Mouse (Mus musculus) gonadal fat pad, adult 2 months (tissue): ENCODE measurements around the gene Cyp4a12a. TPM values are rescaled to one million over a fixed set of nuclear protein-coding genes. Genes with fewer than 3 reads are reported as not detected.
"Not testable (repeated sequence)": the region's sequence is repeated elsewhere in the genome, so short reads cannot be mapped to it uniquely, and the experiment has no call there.

Source experiments
- DNase-seq: peaks from one replicate; pipeline ENCODE4 v3.0.0-alpha.2; 2012; ENCODE audit warnings: low read depth
- polyA plus RNA-seq: library from polyadenylated mRNA; depleted of rRNA; stranded (reverse); fragments of >200 nt; gene quantifications from 2 replicates; pipeline ENCODE4 v1.2.3, GENCODE M21; 2012; rRNA removed

Cyp4a12a gene
- 9.1 and 28.1 TPM in 2 replicates for polyA plus RNA-seq

- not testable (repeated sequence) for DNase-seq
Observed at GRCm38 (mm10) chr4:115298746-115299145, at the start of gene Cyp4a12a. Cyp4a12a (plus strand) TSS chr4:115299046.

DNA sequence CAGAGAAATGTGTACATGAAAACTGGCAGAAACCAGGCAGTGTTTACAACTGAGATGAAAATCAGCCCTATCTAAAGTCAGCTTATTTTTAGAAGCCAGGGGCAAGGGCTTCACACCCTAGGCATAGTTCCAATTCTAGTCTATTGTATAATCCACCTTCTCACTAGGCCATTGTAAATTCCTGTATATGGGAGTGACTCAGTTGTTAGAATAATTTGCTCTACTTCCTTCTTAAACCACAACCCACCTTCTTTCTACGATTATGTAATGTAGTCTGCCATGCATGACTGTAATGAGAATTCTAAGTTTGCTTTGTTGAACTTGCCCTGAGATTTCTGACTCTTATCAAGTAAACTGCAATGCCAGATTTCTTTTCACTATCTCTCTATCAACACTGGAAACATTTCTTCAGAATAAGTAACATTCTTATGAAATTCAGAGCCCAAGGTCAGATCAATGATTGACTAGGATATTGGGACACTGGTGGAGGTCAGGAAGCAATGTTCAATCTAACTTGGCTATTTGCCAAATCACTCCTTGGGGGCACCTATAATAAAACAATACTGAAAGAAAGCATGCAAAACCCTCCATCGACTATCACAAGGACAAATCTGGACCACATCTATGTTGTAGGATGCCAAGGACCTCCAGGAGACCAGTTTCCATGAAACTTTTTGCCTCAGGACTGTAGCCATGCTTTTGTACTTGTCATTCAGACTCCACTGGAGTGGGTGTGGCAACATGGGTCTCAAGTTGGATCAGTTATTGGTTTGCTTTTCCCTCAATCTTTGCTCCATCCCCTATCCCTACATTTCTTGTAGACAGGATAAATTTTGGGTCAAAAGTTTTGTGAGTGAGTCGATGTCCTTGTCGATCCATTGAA, 33.9 kb upstream of the Cyp4a12a start:
- not testable (repeated sequence) for DNase-seq

DNA sequence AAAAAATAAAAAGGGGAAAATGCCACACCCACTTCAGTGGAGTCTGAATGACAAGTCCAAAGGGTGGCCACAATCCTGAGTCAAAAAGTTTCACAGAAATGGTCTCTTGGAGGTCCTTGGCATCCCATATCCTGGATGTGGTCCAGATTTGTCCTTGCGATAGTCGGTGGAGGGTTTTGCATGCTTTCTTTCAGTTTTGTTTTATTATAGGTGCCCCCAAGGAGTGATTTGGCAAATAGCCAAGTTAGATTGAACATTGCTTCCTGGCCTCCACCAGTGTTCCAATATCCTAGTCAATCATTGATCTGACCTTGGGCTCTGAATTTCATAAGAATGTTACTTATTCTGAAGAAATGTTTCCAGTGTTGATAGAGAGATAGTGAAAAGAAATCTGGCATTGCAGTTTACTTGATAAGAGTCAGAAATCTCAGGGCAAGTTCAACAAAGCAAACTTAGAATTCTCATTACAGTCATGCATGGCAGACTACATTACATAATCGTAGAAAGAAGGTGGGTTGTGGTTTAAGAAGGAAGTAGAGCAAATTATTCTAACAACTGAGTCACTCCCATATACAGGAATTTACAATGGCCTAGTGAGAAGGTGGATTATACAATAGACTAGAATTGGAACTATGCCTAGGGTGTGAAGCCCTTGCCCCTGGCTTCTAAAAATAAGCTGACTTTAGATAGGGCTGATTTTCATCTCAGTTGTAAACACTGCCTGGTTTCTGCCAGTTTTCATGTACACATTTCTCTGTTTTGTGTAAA, 20.4 kb upstream of the Cyp4a12a start:
- DNase-seq, result not testable (repeated sequence)

DNA sequence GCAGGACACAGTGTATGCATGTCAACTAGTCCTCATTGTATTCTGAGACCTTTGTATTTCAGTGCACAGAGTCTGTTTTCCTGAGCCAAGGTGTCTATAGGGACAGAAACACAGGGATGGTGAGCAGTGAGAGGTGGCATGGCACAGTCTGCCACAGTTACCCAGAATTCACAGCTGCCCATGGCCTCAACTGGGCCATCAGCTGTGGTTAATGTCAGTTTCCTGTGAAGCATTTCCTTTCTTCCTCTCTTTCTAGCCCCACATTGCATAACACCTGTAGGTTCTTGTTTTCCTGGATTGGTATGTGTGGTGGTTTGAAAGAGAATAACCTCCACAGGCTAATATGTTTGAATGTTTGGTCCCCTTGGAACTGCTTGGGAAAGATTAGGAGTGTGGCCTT, 18.5 kb upstream of the Cyp4a12a start:
- no peak for DNase-seq

DNA sequence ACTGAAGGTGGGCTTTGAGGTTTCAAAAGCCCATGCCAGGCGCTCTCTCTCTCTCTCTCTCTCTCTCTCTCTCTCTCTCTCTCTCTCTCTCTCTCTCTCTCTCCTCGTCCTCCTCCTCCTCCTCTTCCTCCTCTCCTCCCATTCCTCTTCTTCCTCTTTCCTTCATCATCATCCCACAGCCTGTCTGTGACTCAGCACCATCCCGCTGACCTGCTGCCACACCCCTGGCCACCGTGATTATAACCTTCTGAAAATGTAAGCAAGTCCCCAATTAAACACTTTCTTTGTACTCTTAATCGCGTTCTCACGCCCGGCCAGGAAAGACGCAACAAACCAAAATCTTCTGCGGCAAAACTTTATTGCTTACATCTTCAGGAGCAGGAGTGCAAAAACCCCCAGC, 18.1 kb upstream of the Cyp4a12a start:
- not testable (repeated sequence) for DNase-seq

DNA sequence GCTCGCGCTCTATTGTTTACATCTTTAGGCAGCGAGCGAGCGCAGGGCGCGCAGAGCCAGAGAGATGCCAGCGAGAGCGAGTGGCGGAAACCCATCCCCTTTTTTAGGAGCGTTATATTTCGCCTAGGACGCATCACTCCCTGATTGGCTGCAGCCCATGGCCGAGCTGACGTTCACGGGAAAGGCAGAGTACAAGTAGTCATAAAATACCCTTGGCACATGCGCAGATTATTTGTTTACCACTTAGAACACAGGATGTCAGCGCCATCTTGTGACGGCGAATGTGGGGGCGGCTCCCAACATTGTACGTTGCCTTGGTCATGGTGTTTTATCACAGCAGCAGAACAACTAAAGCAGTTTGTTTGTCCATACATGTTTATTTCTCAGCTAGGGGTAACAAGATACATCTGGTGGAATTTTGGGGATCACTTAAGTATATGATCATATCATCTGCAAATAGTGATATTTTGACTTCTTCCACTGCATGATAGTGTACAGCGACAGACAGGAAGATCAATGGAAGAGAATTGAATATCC, 17.5 kb upstream of the Cyp4a12a start:
- DNase-seq, result not testable (repeated sequence)

GRCm38 (mm10) chr4:115325722-115326121, 26.9 kb downstream of the Cyp4a12a start:
- DNase-seq, result not testable (repeated sequence)

- not testable (repeated sequence) for DNase-seq
Observed at GRCm38 (mm10) chr4:115365624-115366023, 66.8 kb downstream of the Cyp4a12a start.

DNA sequence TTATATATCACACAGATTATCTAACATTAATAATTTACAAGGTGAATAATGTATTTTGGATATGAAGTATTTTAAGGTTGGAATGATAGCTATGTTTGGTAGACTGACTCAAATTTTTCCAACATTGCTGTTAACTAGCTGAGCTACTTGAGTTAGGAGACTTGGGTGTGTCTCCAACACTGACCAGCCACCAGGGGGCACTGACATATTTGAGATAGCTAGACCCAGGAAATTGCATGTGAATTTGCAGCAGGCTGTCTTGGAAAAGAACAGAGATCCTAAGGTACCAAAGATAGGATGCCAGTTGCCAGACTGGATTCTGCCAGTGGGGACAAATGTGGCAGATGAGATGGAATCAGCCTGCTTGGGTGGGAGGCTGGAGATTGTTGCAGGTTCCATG, 69.2 kb downstream of the Cyp4a12a start:
- not testable (repeated sequence) for DNase-seq

Other genes starting within 250 kb of the Cyp4a12a start
- gene Tal1, start 242.6 kb upstream of the Cyp4a12a start, polyA plus RNA-seq, result 1.8 and 2.1 TPM in 2 replicates
- gene Pdzk1ip1, start 210.3 kb upstream of the Cyp4a12a start, polyA plus RNA-seq, result 295 and 324 TPM in 2 replicates
- gene Cyp4x1, start 164.8 kb upstream of the Cyp4a12a start, polyA plus RNA-seq, result 0.19 and 0.51 TPM in 2 replicates
- gene Cyp4a29, start 57.0 kb upstream of the Cyp4a12a start, polyA plus RNA-seq, result 0.10 TPM in 1 of 2 replicates, not detected in the other
- 0.11 and 0.30 TPM in 2 replicates for gene Cyp4a12b, start 112.6 kb downstream of the Cyp4a12a start, polyA plus RNA-seq
- gene Cyp4a30b, start 153.6 kb downstream of the Cyp4a12a start, polyA plus RNA-seq, result 1.4 and 1.5 TPM in 2 replicates
- gene Cyp4a14, start 197.1 kb downstream of the Cyp4a12a start, polyA plus RNA-seq, result 0.11 TPM in 1 of 2 replicates, not detected in the other
- gene Cyp4a10, start 219.2 kb downstream of the Cyp4a12a start, polyA plus RNA-seq, result 0.11 and 0.29 TPM in 2 replicates